Comparison of ENCODE assay signal across 9 mouse cellular contexts in genomic region chr8:106198741-106199140, GRCm38 (mm10). TPM values are rescaled to one million over a fixed set of nuclear protein-coding genes. Genes with fewer than 3 reads are reported as not detected.
DNase-seq lines count a peak whose midpoint lies in the region; ATAC-seq and TF ChIP-seq lines count a peak whose summit lies in the region.
"Had no signal": no experiment of that assay in that cellular context is flagged by ENCODE, and none has a peak within 500 bp of the region (broad histone marks: within the 10 kb centered on the region; RNA-seq: fewer than 3 reads in every experiment).

No protein-coding gene starts in this region.

- H3K4me2 ChIP-seq in neural tube, embryonic 11.5 days (ENCODE audit: low read depth) = no peak overlapping the region
- H3K4me2 ChIP-seq: embryonic facial prominence, embryonic 15.5 days had no signal

- no peaks in the 10 kb centered on the region for H3K9me3 ChIP-seq in neural tube, embryonic 11.5 days (ENCODE audit: control insufficient read depth, low read length)
- H3K9me3 ChIP-seq: embryonic facial prominence, embryonic 15.5 days had no signal

- H3K36me3 ChIP-seq in neural tube, embryonic 11.5 days (ENCODE audit: control insufficient read depth, insufficient read depth, low read length) = peaks cover 7% of the 10 kb centered on the region

- peak overlapping the region; percentile 64 for H3K27ac ChIP-seq in embryonic fibroblast, embryonic 13.5 days (ENCODE audit: insufficient read depth, low read length)
- H3K27ac ChIP-seq in neural tube, embryonic 11.5 days (ENCODE audit: low read depth, low read length) = no peak overlapping the region
- H3K27ac ChIP-seq: embryonic facial prominence, embryonic 15.5 days had no signal

- H3K9ac ChIP-seq in neural tube, embryonic 11.5 days (ENCODE audit: low read length) = no peak overlapping the region
- H3K9ac ChIP-seq: embryonic facial prominence, embryonic 15.5 days had no signal

- WGBS in large intestine, adult 2 months = 22% methylated on average over 1 of the region's 1 CpGs
- 26% methylated on average over 1 of the region's 1 CpGs for WGBS in neural tube, embryonic 11.5 days

- H3K4me3 ChIP-seq in embryonic fibroblast, embryonic 13.5 days (ENCODE audit: insufficient read depth, low read length) = no peak overlapping the region
- no peak overlapping the region for H3K4me3 ChIP-seq in neural tube, embryonic 11.5 days (ENCODE audit: low read depth, low read length)
- H3K4me3 ChIP-seq: embryonic facial prominence, embryonic 15.5 days had no signal

- peak; percentile 43 for ATAC-seq in CD4-positive, CD25-positive, alpha-beta regulatory T cell, adult 4 months
- no peak for ATAC-seq in neural tube, embryonic 11.5 days (ENCODE audit: insufficient read depth, low FRiP score, low TSS enrichment)

- no peaks in the 10 kb centered on the region for H3K27me3 ChIP-seq in neural tube, embryonic 11.5 days (ENCODE audit: control insufficient read depth, insufficient read depth, low read length)
- H3K27me3 ChIP-seq: embryonic facial prominence, embryonic 15.5 days had no signal

- peak; percentile 35 for DNase-seq in layer of hippocampus, adult 11-12 months (ENCODE audit: low spot score)
- no peak for DNase-seq in layer of hippocampus, adult 9-10 months (ENCODE audit: low spot score)
- DNase-seq in ZHBTc4 (ENCODE audit: low read depth, low spot score) = peak; percentile 69
- DNase-seq in large intestine, adult 2 months (ENCODE audit: low read depth, low spot score) = peak; percentile 6
- peak; percentile 22 for DNase-seq in neural tube, embryonic 11.5 days (ENCODE audit: low spot score)
- no peak for DNase-seq in gastrocnemius, postnatal 25 days

- peaks cover 8% of the 10 kb centered on the region for H3K4me1 ChIP-seq in embryonic fibroblast, embryonic 13.5 days (ENCODE audit: control insufficient read depth, insufficient read depth, low read length)
- no peaks in the 10 kb centered on the region for H3K4me1 ChIP-seq in neural tube, embryonic 11.5 days (ENCODE audit: control insufficient read depth, insufficient read depth, low read length)
- H3K4me1 ChIP-seq: embryonic facial prominence, embryonic 15.5 days had no signal

- TF ChIP-seq CTCF in embryonic fibroblast, embryonic 13.5 days (IDR thresholded peaks at IDR 0.05; ENCODE audit: borderline replicate concordance, insufficient read depth, low read length) = no peak

- no peak for TF ChIP-seq POLR2A in embryonic fibroblast, embryonic 13.5 days (IDR thresholded peaks at IDR 0.05; ENCODE audit: low read depth, low read length)

RNA-seq across cellular contexts. Expression of gene Slc7a6os, which starts 12.0 kb away (rescaled TPM):
- 10 to 100 TPM; 24.6 to 28.9 TPM for polyA plus RNA-seq in CD4-positive, CD25-positive, alpha-beta regulatory T cell, adult 4 months (2017; shearing (Covaris generic))
- polyA plus RNA-seq in embryonic fibroblast, embryonic 13.5 days (2011; ENCODE audit: insufficient read length, low read depth, missing spikeins) = 31.1 and 34.0 TPM in 2 replicates
- polyA plus RNA-seq in large intestine, adult 2 months (2012; rRNA removed) = 15.0 and 19.2 TPM in 2 replicates
- 39.7 and 45.6 TPM in 2 replicates for polyA plus RNA-seq in neural tube, embryonic 11.5 days (2014; fragmentation: Nextera tagmentation; extraction: Ambion mirVana)
- total RNA-seq in gastrocnemius, postnatal 25 days (2021) = 1 to 10 TPM; 8.6 to 9.3 TPM

RNA-seq across cellular contexts. Expression of gene Prmt7, which starts 12.0 kb away (rescaled TPM):
- polyA plus RNA-seq in CD4-positive, CD25-positive, alpha-beta regulatory T cell, adult 4 months (2017; shearing (Covaris generic)) = 10 to 100 TPM; 31.5 to 46.0 TPM
- 33.6 and 40.3 TPM in 2 replicates for polyA plus RNA-seq in embryonic fibroblast, embryonic 13.5 days (2011; ENCODE audit: insufficient read length, low read depth, missing spikeins)
- 19.0 and 20.8 TPM in 2 replicates for polyA plus RNA-seq in large intestine, adult 2 months (2012; rRNA removed)
- polyA plus RNA-seq in neural tube, embryonic 11.5 days (2014; fragmentation: Nextera tagmentation; extraction: Ambion mirVana) = 70.2 and 71.1 TPM in 2 replicates
- 10 to 100 TPM; 22.9 to 23.3 TPM for total RNA-seq in gastrocnemius, postnatal 25 days (2021)

RNA-seq across cellular contexts. Expression of gene Slc7a6, which starts 30.1 kb away (rescaled TPM):
- polyA plus RNA-seq in CD4-positive, CD25-positive, alpha-beta regulatory T cell, adult 4 months (2017; shearing (Covaris generic)) = 10 to 100 TPM; 28.6 to 43.7 TPM
- 57.4 and 59.3 TPM in 2 replicates for polyA plus RNA-seq in embryonic fibroblast, embryonic 13.5 days (2011; ENCODE audit: insufficient read length, low read depth, missing spikeins)
- 7.7 and 11.6 TPM in 2 replicates for polyA plus RNA-seq in large intestine, adult 2 months (2012; rRNA removed)
- 106 and 121 TPM in 2 replicates for polyA plus RNA-seq in neural tube, embryonic 11.5 days (2014; fragmentation: Nextera tagmentation; extraction: Ambion mirVana)
- 1 to 10 TPM; 7.9 to 8.6 TPM for total RNA-seq in gastrocnemius, postnatal 25 days (2021)

RNA-seq across cellular contexts. Expression of gene Pla2g15, which starts 48.5 kb away (rescaled TPM):
- polyA plus RNA-seq in CD4-positive, CD25-positive, alpha-beta regulatory T cell, adult 4 months (2017; shearing (Covaris generic)) = 1 to 10 TPM; 4.8 to 7.7 TPM
- 30.0 and 40.9 TPM in 2 replicates for polyA plus RNA-seq in embryonic fibroblast, embryonic 13.5 days (2011; ENCODE audit: insufficient read length, low read depth, missing spikeins)
- 4.5 TPM in 2 replicates for polyA plus RNA-seq in large intestine, adult 2 months (2012; rRNA removed)
- 8.0 and 8.9 TPM in 2 replicates for polyA plus RNA-seq in neural tube, embryonic 11.5 days (2014; fragmentation: Nextera tagmentation; extraction: Ambion mirVana)
- total RNA-seq in gastrocnemius, postnatal 25 days (2021) = 1 to 10 TPM; 2.9 to 3.8 TPM

Comparison
In these comparisons a context has a peak if more than half of its experiments do, and no peak if none do; other contexts are left out.
1. DNase-seq: peak in layer of hippocampus, adult 11-12 months (single experiment), ZHBTc4 (single experiment), large intestine, adult 2 months (single experiment) and neural tube, embryonic 11.5 days (single experiment); none in layer of hippocampus, adult 9-10 months (single experiment) and gastrocnemius, postnatal 25 days (single experiment).